Mouse (Mus musculus): Measurements from ENCODE around the gene Rnf213. TPM values are rescaled to one million over a fixed set of nuclear protein-coding genes. Genes with fewer than 3 reads are reported as not detected.

Rnf213 gene
- 4.8 and 8.0 TPM in 2 replicates for polyA plus RNA-seq (2015; fragmentation: Nextera tagmentation; extraction: Ambion mirVana)

GRCm38 (mm10) chr11:119392800-119393482 lies at the start of gene Rnf213:
Gene Rnf213, plus strand, starts transcription at chr11:119393100.

DNA sequence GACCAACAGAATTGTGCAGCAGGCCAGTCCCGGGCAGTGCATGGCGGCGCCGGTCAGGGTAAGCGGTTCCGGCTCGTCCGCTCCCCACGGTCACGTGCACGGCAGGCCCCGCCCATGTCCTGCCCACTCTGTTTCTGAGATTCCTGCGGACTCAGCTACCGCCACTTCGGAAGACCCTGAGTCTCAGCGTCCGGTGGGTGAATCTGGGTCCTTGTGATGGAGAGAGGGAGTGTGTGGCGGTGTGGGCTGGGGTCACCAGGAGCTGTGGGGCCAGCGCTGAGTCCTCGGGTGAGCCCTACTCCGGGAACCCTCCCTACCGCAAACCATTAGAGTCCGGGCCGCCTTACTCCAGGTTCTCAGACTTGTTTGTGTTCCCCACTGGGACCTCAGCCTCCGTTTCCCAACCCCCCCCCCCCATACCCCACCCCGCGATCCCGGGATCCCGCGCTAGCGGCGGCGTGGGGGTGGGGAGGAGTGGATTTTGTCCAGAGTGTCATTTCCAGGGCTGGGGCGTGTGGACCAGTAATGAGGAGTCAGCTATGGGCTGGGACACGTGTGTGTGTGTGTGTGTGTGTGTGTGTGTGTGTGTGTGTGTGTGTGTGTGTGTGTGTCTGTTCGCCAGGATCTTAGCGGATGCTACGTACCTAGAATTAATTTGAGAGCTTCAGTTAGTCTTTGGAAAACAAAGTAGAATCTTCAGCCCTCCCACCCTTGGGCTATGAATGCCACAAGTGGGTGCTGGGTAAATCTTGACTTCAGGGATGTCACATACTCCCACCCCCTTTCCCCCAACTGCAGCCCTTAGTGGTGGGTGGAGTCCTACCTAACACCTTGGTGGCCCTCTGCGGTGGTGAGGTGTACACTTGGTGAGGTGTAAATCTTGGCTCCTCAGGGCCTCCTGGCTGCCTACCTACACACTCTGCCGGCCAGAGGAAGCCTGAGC lies 37.2 kb upstream of the Rnf213 start, which contains the start of the genes Sgsh and Slc26a11:
Sgsh (minus strand) TSS at position 94 of the 943 bp plus-strand sequence.
Slc26a11 (plus strand) TSS at position 115 of the 943 bp plus-strand sequence.

DNA sequence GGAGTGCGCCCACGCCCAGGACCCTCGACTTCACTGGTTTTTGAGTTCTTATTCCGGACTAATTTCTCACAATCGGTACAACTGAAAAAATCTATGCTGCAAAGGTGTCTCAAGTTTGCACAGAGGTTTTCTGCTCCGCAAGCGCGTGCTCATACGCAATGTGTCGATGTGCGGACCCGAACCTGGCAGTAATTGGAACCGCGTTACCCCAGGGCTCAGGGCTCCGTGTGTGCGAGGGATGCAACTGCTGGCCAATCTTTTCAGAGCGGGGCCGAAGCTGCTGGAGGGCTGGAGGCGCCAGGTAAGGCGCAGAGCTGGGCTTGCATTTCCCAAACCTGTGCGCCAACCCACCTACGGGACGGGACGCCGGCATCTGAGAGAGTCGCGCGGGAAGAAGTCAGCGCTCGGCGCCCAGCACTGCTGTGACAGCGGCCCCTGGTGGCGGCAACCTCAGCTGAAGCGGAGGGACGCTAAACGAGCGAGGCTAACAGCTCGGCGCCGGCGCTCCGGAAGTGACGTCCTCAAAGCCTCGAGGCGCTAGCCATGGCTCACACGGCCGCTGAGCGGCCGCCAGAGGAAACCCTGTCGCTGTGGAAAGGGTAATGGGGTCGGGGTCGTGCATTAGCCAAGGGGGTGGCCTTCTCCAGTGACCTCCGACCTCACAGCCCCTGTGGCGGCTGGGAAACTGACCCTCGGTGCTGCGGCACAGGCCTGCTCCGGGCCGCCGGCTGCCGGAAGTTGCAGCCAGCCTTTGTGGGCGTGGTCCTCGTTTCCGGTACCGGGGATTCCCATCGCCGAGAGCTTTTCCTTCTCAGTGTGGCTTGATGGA lies 98.2 kb downstream of the Rnf213 start, which contains the start of gene Endov:
Endov (plus strand) TSS at position 487 of the 829 bp plus-strand sequence.

Small RNA genes lying within 50 kb of the gene (microRNA-seq; reads per million reads assigned to microRNA genes)
- not detected for gene Mir1932 (ENCODE audit: borderline replicate concordance, insufficient number of aligned reads)

Other genes with a start within 250 kb of the Rnf213 start
- 5.0 and 8.2 TPM in 2 replicates for gene Tbc1d16, start 164.6 kb upstream of the Rnf213 start, polyA plus RNA-seq (2015; fragmentation: Nextera tagmentation; extraction: Ambion mirVana)
- 4.2 and 7.8 TPM in 2 replicates for gene Ccdc40, start 164.5 kb upstream of the Rnf213 start, polyA plus RNA-seq (2015; fragmentation: Nextera tagmentation; extraction: Ambion mirVana)
- gene Gaa, start 125.2 kb upstream of the Rnf213 start, polyA plus RNA-seq (2015; fragmentation: Nextera tagmentation; extraction: Ambion mirVana): 62.2 and 83.3 TPM in 2 replicates
- 143 and 203 TPM in 2 replicates for gene Eif4a3, start 93.0 kb upstream of the Rnf213 start, polyA plus RNA-seq (2015; fragmentation: Nextera tagmentation; extraction: Ambion mirVana)
- gene Card14, start 85.3 kb upstream of the Rnf213 start, polyA plus RNA-seq (2015; fragmentation: Nextera tagmentation; extraction: Ambion mirVana): 0.25 and 0.46 TPM in 2 replicates
- gene Sgsh, start 37.6 kb upstream of the Rnf213 start, polyA plus RNA-seq (2015; fragmentation: Nextera tagmentation; extraction: Ambion mirVana): 7.5 and 15.5 TPM in 2 replicates
- gene Slc26a11, start 37.5 kb upstream of the Rnf213 start, polyA plus RNA-seq (2015; fragmentation: Nextera tagmentation; extraction: Ambion mirVana): 6.7 and 10.2 TPM in 2 replicates
- 11.6 and 15.9 TPM in 2 replicates for gene Endov, start 98.2 kb downstream of the Rnf213 start, polyA plus RNA-seq (2015; fragmentation: Nextera tagmentation; extraction: Ambion mirVana)
- gene Nptx1, start 154.7 kb downstream of the Rnf213 start, polyA plus RNA-seq (2015; fragmentation: Nextera tagmentation; extraction: Ambion mirVana): 1.2 and 3.7 TPM in 2 replicates
- 7.4 and 9.6 TPM in 2 replicates for gene Rptor, start 209.8 kb downstream of the Rnf213 start, polyA plus RNA-seq (2015; fragmentation: Nextera tagmentation; extraction: Ambion mirVana)